Mouse (Mus musculus) midbrain, embryonic 14.5 days (tissue): ENCODE results near the gene Prkn. TPM values are rescaled to one million over a fixed set of nuclear protein-coding genes. Genes with fewer than 3 reads are reported as not detected.
A peak's percentile ranks its signal among the peaks of the same experiment; 100 is the strongest.

Experiments
- ATAC-seq: fragments of 200-750 bp; cut with Nextera tagmentation; 2 replicates; pipeline ENCODE4 v1.8.0; 2017; ENCODE audit warnings: moderate number of reproducible peaks, moderate library complexity; ENCODE audit not compliant: low FRiP score, low TSS enrichment
- DNase-seq: peaks from one replicate; pipeline ENCODE4 v3.0.0-alpha.2; 2015
- H3K27ac ChIP-seq: fragments of 300-500 bp; sonication (generic); replicated peaks from 2 replicates; pipeline ENCODE4 v1.5.1; 2014; ENCODE audit warnings: mild to moderate bottlenecking, low read depth, low read length, moderate library complexity
- H3K27me3 ChIP-seq: fragments of 300-500 bp; sonication (generic); 2 replicates; pipeline ENCODE4 v1.6.1; 2014; ENCODE audit warnings: low read length, control low read depth, mixed read lengths; ENCODE audit not compliant: control insufficient read depth, insufficient read depth
- H3K36me3 ChIP-seq: fragments of 300-500 bp; sonication (generic); 2 replicates; pipeline ENCODE4 v1.6.1; 2014; ENCODE audit warnings: low read length, control low read depth; ENCODE audit not compliant: control insufficient read depth, insufficient read depth
- H3K4me1 ChIP-seq: fragments of 300-500 bp; sonication (generic); 2 replicates; pipeline ENCODE4 v1.6.1; 2014; ENCODE audit warnings: mild to moderate bottlenecking, antibody characterized with exemption, low read length, control low read depth; ENCODE audit not compliant: control insufficient read depth, insufficient read depth
- H3K4me2 ChIP-seq: fragments of 300-500 bp; sonication (generic); 2 replicates; pipeline ENCODE4 v1.6.1; 2014; ENCODE audit warnings: mild to moderate bottlenecking, low read length, moderate library complexity
- H3K4me3 ChIP-seq: fragments of 300-500 bp; sonication (generic); replicated peaks from 2 replicates; pipeline ENCODE4 v1.5.1; 2014; ENCODE audit warnings: low read depth, low read length
- H3K9ac ChIP-seq: fragments of 300-500 bp; sonication (generic); replicated peaks from 2 replicates; pipeline ENCODE4 v1.6.1; 2014; ENCODE audit warnings: mild to moderate bottlenecking, low read length, moderate library complexity
- H3K9me3 ChIP-seq: fragments of 300-500 bp; sonication (generic); 2 replicates; pipeline ENCODE4 v1.6.1; 2016; ENCODE audit warnings: low read length, control low read depth, mixed read lengths; ENCODE audit not compliant: control insufficient read depth
- WGBS: fragments of 180-500 bp; shearing (Covaris S2); extraction: QIAGEN DNeasy Blood & Tissue Kit; methylation state at CpG from one replicate; pipeline ENCODE4 v1.1.7; 2014; 5-methylcytosine and 5-hydroxymethylcytosine counted together
- polyA plus RNA-seq: library from polyadenylated mRNA; unstranded; fragments of >200 nt; fragmentation: Nextera tagmentation; extraction: Ambion mirVana; gene quantifications from 2 replicates; pipeline ENCODE4 v1.2.1, GENCODE M21; 2014

The Prkn gene
- 3.9 and 4.4 TPM in 2 replicates for polyA plus RNA-seq

- WGBS, result under 1% methylated on average over 49 of the region's 58 CpGs
- peak; percentile 100 for DNase-seq
- Histone ChIP-seq H3K4me2 (peak within 1 kb of the TSS; percentile 72), H3K9ac (peak within 1 kb of the TSS; percentile 76), H3K4me1 (peaks cover 7% of the 10 kb centered on the region), H3K4me3 (peak within 1 kb of the TSS; percentile 68), H3K36me3 (no peaks in the 10 kb centered on the region), H3K9me3 (no peaks in the 10 kb centered on the region), H3K27me3 (no peaks in the 10 kb centered on the region), H3K27ac (peak within 1 kb of the TSS; percentile 86)
- ATAC-seq, result peak; percentile 95
These were observed at the start of gene Prkn, which contains the start of gene Pacrg for GRCm38 (mm10) chr17:10840148-10840707. Prkn (plus strand) TSS chr17:10840384. Pacrg (minus strand) TSS chr17:10840311.

DNA sequence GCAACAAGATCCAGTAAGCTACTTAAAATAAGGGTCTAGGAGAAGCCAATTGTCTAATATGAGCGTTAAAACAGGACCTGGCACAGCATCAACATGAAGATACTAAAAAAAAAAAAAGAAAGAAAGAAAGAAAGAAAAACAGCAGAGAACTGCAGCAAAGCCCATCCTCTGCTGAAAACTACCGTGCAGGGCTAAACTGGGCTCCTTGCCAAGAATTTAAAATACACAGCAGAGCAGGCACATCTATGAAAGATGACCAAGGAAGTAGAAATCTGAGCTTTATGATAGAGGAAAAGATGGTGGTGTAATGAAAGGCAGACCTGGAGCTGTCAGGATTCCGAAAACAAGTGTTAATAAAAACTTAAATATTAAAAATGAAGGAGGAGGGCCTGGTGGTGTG is 48.5 kb upstream of the Prkn start:
- Histone ChIP-seq H3K4me3 (no peak overlapping the region), H3K36me3 (no peaks in the 10 kb centered on the region), H3K4me2 (no peak overlapping the region), H3K27ac (0 out of 2 replicates have a peak overlapping the region, but pooled peaks have one; percentile 32), H3K9me3 (no peaks in the 10 kb centered on the region), H3K4me1 (peaks cover 4% of the 10 kb centered on the region; the same call in 1 of the 2 replicates), H3K27me3 (no peaks in the 10 kb centered on the region), H3K9ac (no peak overlapping the region)
- DNase-seq (peak; percentile 75), ATAC-seq (no peak)
- WGBS, result 44% methylated on average over 3 of the region's 3 CpGs

DNA sequence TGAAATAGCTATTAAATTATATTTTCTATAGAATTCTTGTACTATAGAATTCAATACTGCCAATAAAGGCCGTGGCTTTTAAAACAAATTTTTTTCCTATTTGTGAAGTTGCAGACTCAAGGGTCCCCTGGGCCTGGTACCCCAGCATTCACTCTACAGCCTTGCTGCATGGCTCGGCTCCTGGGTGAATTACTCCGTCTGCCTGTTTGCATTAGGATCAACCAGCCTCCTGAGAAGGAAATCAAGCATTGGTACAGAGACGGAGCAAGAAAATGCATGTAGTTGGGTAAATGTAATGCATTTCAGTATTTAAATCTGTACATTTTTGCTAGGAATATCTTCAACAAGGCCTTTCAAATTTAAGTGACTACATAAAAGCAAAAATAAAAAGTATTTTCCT is 33.5 kb upstream of the Prkn start:
- no peak for ATAC-seq
- DNase-seq, result peak; percentile 50
- 65% methylated on average over 4 of the region's 4 CpGs for WGBS
- no peaks in the 10 kb centered on the region for H3K36me3 ChIP-seq
- H3K27me3 ChIP-seq, result no peaks in the 10 kb centered on the region
- H3K4me3 ChIP-seq, result no peak overlapping the region
- no peak overlapping the region for H3K27ac ChIP-seq
- no peak overlapping the region for H3K4me2 ChIP-seq
- no peaks in the 10 kb centered on the region for H3K9me3 ChIP-seq
- no peak overlapping the region for H3K9ac ChIP-seq
- H3K4me1 ChIP-seq, result no peaks in the 10 kb centered on the region

- Histone ChIP-seq H3K27me3 (no peaks in the 10 kb centered on the region), H3K36me3 (no peaks in the 10 kb centered on the region), H3K9me3 (no peaks in the 10 kb centered on the region), H3K27ac (no peak overlapping the region), H3K9ac (no peak overlapping the region), H3K4me3 (no peak overlapping the region), H3K4me2 (no peak overlapping the region), H3K4me1 (no peaks in the 10 kb centered on the region)
- DNase-seq, result peak; percentile 28
- ATAC-seq, result no peak
- 78% methylated on average over 13 of the region's 13 CpGs for WGBS
These were observed 32.8 kb upstream of the Prkn start for GRCm38 (mm10) chr17:10807261-10807998.

GRCm38 (mm10) chr17:10808571-10808970 is 31.6 kb upstream of the Prkn start:
- H3K4me1 ChIP-seq, result no peaks in the 10 kb centered on the region
- DNase-seq (no peak), ATAC-seq (no peak)
- H3K27me3 ChIP-seq, result no peaks in the 10 kb centered on the region
- H3K9me3 ChIP-seq, result no peaks in the 10 kb centered on the region
- H3K9ac ChIP-seq, result no peak overlapping the region
- H3K36me3 ChIP-seq, result no peaks in the 10 kb centered on the region
- no peak overlapping the region for H3K4me3 ChIP-seq
- 75% methylated on average over 2 of the region's 2 CpGs for WGBS
- no peak overlapping the region for H3K4me2 ChIP-seq
- no peak overlapping the region for H3K27ac ChIP-seq

GRCm38 (mm10) chr17:10818971-10819370 is 21.2 kb upstream of the Prkn start:
- H3K4me3 ChIP-seq, result no peak overlapping the region
- H3K27ac ChIP-seq, result no peak overlapping the region
- no peaks in the 10 kb centered on the region for H3K9me3 ChIP-seq
- ATAC-seq, result no peak
- no peaks in the 10 kb centered on the region for H3K27me3 ChIP-seq
- no peaks in the 10 kb centered on the region for H3K4me1 ChIP-seq
- no peak overlapping the region for H3K9ac ChIP-seq
- H3K4me2 ChIP-seq, result no peak overlapping the region
- peak; percentile 10 for DNase-seq
- WGBS, result 77% methylated on average over 4 of the region's 4 CpGs
- H3K36me3 ChIP-seq, result no peaks in the 10 kb centered on the region

DNA sequence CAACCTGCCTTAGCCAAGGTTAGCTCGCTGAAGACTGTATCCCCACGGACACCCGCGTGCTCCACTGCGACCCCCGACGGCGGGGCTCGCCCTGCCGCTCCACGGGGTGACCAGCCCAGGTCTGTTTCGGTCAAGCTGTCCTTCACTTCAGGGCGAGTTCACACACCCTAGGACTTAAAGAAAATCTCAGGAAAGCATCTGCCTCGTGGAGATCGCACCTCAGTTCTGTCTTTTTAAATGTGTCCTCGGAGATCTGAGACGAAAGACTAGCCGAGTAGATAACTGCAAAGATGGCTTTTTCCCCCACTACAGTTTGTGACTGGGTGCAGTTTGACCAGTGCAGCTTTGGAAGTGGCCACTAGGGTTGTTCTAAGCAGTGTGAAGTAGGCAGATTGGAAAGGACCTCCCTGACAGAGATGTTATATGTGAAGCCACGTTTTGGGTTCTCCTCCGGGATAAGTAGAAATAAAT is 582 bp downstream of the Prkn start:
- Histone ChIP-seq H3K4me2 (peak overlapping the region; percentile 72), H3K4me1 (peaks cover 7% of the 10 kb centered on the region), H3K9me3 (no peaks in the 10 kb centered on the region), H3K27me3 (no peaks in the 10 kb centered on the region), H3K4me3 (peak overlapping the region; percentile 68), H3K36me3 (no peaks in the 10 kb centered on the region), H3K27ac (peak overlapping the region; percentile 86), H3K9ac (peak overlapping the region; percentile 76)
- ATAC-seq, result peak; percentile 41; the same call in 1 of the 2 replicates
- WGBS, result 2% methylated on average over 20 of the region's 20 CpGs
- DNase-seq, result peak; percentile 73

GRCm38 (mm10) chr17:10854207-10854606 is 14.0 kb downstream of the Prkn start:
- DNase-seq, result no peak
- 94% methylated on average over 3 of the region's 3 CpGs for WGBS

More at GRCm38 (mm10) chr17:10854207-10854606, 14.0 kb downstream of the Prkn start:
- ATAC-seq, result no peak
- H3K4me3 ChIP-seq, result no peak overlapping the region
- H3K9me3 ChIP-seq, result no peaks in the 10 kb centered on the region
- no peaks in the 10 kb centered on the region for H3K36me3 ChIP-seq
- H3K9ac ChIP-seq, result no peak overlapping the region
- no peak overlapping the region for H3K4me2 ChIP-seq
- H3K4me1 ChIP-seq, result no peaks in the 10 kb centered on the region
- H3K27ac ChIP-seq, result no peak overlapping the region
- H3K27me3 ChIP-seq, result no peaks in the 10 kb centered on the region
